25 mouse cellular contexts compared by ENCODE assay signal in the genomic region with DNA sequence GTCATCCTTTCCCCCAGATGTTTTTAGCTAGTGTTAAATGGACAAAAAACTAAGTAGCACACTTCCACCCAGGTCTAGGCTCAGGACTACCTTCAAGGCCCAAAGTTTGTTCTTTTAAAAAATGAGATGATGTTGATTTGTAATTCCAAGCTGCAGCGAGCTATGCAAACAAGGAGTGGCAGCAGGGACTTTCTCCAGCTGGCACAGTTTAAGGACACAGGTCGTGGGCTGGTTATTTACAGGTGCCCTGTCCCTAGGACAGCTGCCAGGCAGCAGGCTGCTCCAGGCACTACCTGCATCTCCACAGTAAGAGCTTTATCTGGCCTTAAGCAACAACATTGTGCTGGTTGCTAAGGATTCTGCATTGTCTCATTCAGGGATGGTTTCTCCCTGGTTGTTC. TPM values are rescaled to one million over a fixed set of nuclear protein-coding genes. Genes with fewer than 3 reads are reported as not detected.
DNase-seq lines count a peak whose midpoint lies in the region; ATAC-seq and TF ChIP-seq lines count a peak whose summit lies in the region.
"Had no signal": no experiment of that assay in that cellular context is flagged by ENCODE, and none has a peak within 500 bp of the region (broad histone marks: within the 10 kb centered on the region; RNA-seq: fewer than 3 reads in every experiment).

No protein-coding gene starts in this region.

- TF ChIP-seq EP300 in stomach, postnatal 0 days (optimal IDR thresholded peaks at IDR 0.05): no peak

- no peaks in the 10 kb centered on the region for H3K79me2 ChIP-seq in liver, adult 2 months (ENCODE audit: control insufficient read depth, insufficient read depth, low read length)

- WGBS in liver, adult 2 months: 30% methylated on average over 2 of the region's 2 CpGs
- 69% methylated on average over 2 of the region's 2 CpGs for WGBS in liver, embryonic 12.5 days (ENCODE audit: insufficient replicate concordance)
- 85% methylated on average over 2 of the region's 2 CpGs for WGBS in midbrain, embryonic 11.5 days
- 71% methylated on average over 2 of the region's 2 CpGs for WGBS in midbrain, embryonic 10.5 days
- 49% methylated on average over 2 of the region's 2 CpGs for WGBS in stomach, postnatal 0 days

- no peaks in the 10 kb centered on the region for H3K9me3 ChIP-seq in liver, embryonic 12.5 days (replicated peaks)
- no peaks in the 10 kb centered on the region for H3K9me3 ChIP-seq in midbrain, embryonic 11.5 days (ENCODE audit: control insufficient read depth, low read length)
- H3K9me3 ChIP-seq in midbrain, embryonic 10.5 days (replicated peaks): no peaks in the 10 kb centered on the region
- H3K9me3 ChIP-seq in stomach, postnatal 0 days (ENCODE audit: control insufficient read depth, low read length): no peaks in the 10 kb centered on the region
- H3K9me3 ChIP-seq: embryonic facial prominence, embryonic 13.5 days; embryonic facial prominence, embryonic 15.5 days; forebrain, embryonic 10.5 days; forebrain, embryonic 12.5 days had no signal

- no peak overlapping the region for H3K9ac ChIP-seq in liver, adult 2 months (ENCODE audit: low read depth, low read length)
- no peak overlapping the region for H3K9ac ChIP-seq in liver, embryonic 12.5 days
- H3K9ac ChIP-seq in midbrain, embryonic 11.5 days (ENCODE audit: low read length): no peak overlapping the region
- H3K9ac ChIP-seq in stomach, postnatal 0 days (ENCODE audit: low read length): no peak overlapping the region
- H3K9ac ChIP-seq: embryonic facial prominence, embryonic 13.5 days; embryonic facial prominence, embryonic 15.5 days; forebrain, embryonic 12.5 days had no signal

- no peak overlapping the region for H3K27ac ChIP-seq in liver, adult 2 months (replicated peaks; ENCODE audit: insufficient read depth, low read depth, low read length)
- H3K27ac ChIP-seq in liver, embryonic 12.5 days: no peak overlapping the region
- H3K27ac ChIP-seq in midbrain, embryonic 11.5 days (ENCODE audit: low read depth, low read length): no peak overlapping the region
- no peak overlapping the region for H3K27ac ChIP-seq in midbrain, embryonic 10.5 days (replicated peaks)
- peak overlapping the region; percentile 36; the same call in 1 of the 2 replicates for H3K27ac ChIP-seq in stomach, postnatal 0 days (replicated peaks)
- H3K27ac ChIP-seq: embryonic facial prominence, embryonic 13.5 days; embryonic facial prominence, embryonic 15.5 days; forebrain, embryonic 10.5 days; forebrain, embryonic 12.5 days had no signal

- H3K4me2 ChIP-seq in liver, embryonic 12.5 days: no peak overlapping the region
- H3K4me2 ChIP-seq in midbrain, embryonic 11.5 days: no peak overlapping the region
- no peak overlapping the region for H3K4me2 ChIP-seq in stomach, postnatal 0 days (replicated peaks; ENCODE audit: low read depth)
- H3K4me2 ChIP-seq: embryonic facial prominence, embryonic 13.5 days; embryonic facial prominence, embryonic 15.5 days; forebrain, embryonic 12.5 days had no signal

- ATAC-seq in liver, embryonic 12.5 days: no peak
- ATAC-seq in midbrain, embryonic 11.5 days (ENCODE audit: low FRiP score): no peak
- ATAC-seq in stomach, postnatal 0 days (ENCODE audit: low FRiP score, low TSS enrichment): peak; percentile 69
- ATAC-seq: forebrain, embryonic 14.5 days had no signal

- no peaks in the 10 kb centered on the region for H3K27me3 ChIP-seq in liver, adult 2 months (ENCODE audit: control insufficient read depth, insufficient read depth, low read length)
- 0 out of 2 replicates have a peak, but pooled peaks cover 3% of the 10 kb centered on the region for H3K27me3 ChIP-seq in liver, embryonic 12.5 days (replicated peaks)
- H3K27me3 ChIP-seq in midbrain, embryonic 11.5 days (ENCODE audit: control insufficient read depth, insufficient read depth, low read length): no peaks in the 10 kb centered on the region
- H3K27me3 ChIP-seq in midbrain, embryonic 10.5 days (ENCODE audit: low read depth, poor library complexity, severe bottlenecking): no peaks in the 10 kb centered on the region
- no peaks in the 10 kb centered on the region for H3K27me3 ChIP-seq in stomach, postnatal 0 days (ENCODE audit: control insufficient read depth, insufficient read depth, low read length)
- H3K27me3 ChIP-seq: embryonic facial prominence, embryonic 13.5 days; embryonic facial prominence, embryonic 15.5 days; forebrain, embryonic 12.5 days had no signal

- peaks cover 8% of the 10 kb centered on the region; the same call in 1 of the 2 replicates for H3K36me3 ChIP-seq in liver, adult 2 months (ENCODE audit: control insufficient read depth, insufficient read depth, low read length)
- peaks cover 20% of the 10 kb centered on the region for H3K36me3 ChIP-seq in liver, embryonic 12.5 days
- H3K36me3 ChIP-seq in midbrain, embryonic 11.5 days (ENCODE audit: control insufficient read depth, insufficient read depth, low read length): no peaks in the 10 kb centered on the region
- peaks cover 5% of the 10 kb centered on the region for H3K36me3 ChIP-seq in midbrain, embryonic 10.5 days
- H3K36me3 ChIP-seq in stomach, postnatal 0 days (ENCODE audit: control insufficient read depth, insufficient read depth, low read length): no peaks in the 10 kb centered on the region; the same call in 1 of the 2 replicates

- TF ChIP-seq POLR2A in liver, adult 2 months (IDR thresholded peaks at IDR 0.05; ENCODE audit: extremely low read depth, insufficient read depth, low read length): no peak

- no peak for TF ChIP-seq CTCF in liver, adult 2 months (IDR thresholded peaks at IDR 0.05; ENCODE audit: low read depth, low read length)
- TF ChIP-seq CTCF in stomach, postnatal 0 days (IDR thresholded peaks at IDR 0.05; ENCODE audit: low read depth): no peak

- H3K4me1 ChIP-seq in liver, adult 2 months (ENCODE audit: control insufficient read depth, insufficient read depth, low read length): no peaks in the 10 kb centered on the region
- 0 out of 2 replicates have a peak, but pooled peaks cover 6% of the 10 kb centered on the region for H3K4me1 ChIP-seq in liver, embryonic 12.5 days
- H3K4me1 ChIP-seq in midbrain, embryonic 11.5 days (ENCODE audit: control insufficient read depth, insufficient read depth, low read length): no peaks in the 10 kb centered on the region
- no peaks in the 10 kb centered on the region for H3K4me1 ChIP-seq in midbrain, embryonic 10.5 days
- H3K4me1 ChIP-seq in stomach, postnatal 0 days (replicated peaks; ENCODE audit: control insufficient read depth, insufficient read depth): no peaks in the 10 kb centered on the region
- H3K4me1 ChIP-seq: embryonic facial prominence, embryonic 13.5 days; embryonic facial prominence, embryonic 15.5 days; forebrain, embryonic 10.5 days; forebrain, embryonic 12.5 days had no signal

- DNase-seq in liver, adult 2 months (ENCODE audit: extremely low read depth, low read depth, low spot score): peak; percentile 81
- DNase-seq in midbrain, embryonic 11.5 days (ENCODE audit: low spot score, missing footprints): peak; percentile 39
- DNase-seq in midbrain, embryonic 10.5 days (ENCODE audit: low spot score): no peak
- DNase-seq in stomach, postnatal 0 days (ENCODE audit: low spot score): peak; percentile 55
- no peak for DNase-seq in lung, postnatal 4 days
- DNase-seq: adrenal gland, adult 2 months; adrenal gland, postnatal 10 days; adrenal gland, postnatal 25 days; cerebellum, adult 11 months; cerebellum, adult 18-20 months; cerebellum, adult 8-10 months; cerebellum, adult 9-11 months; cerebellum, postnatal 14 days; cerebellum, postnatal 36 days; embryo, embryonic 11 days had no signal

- H3K4me3 ChIP-seq in liver, adult 2 months (ENCODE audit: insufficient read depth, low read depth, low read length): no peak overlapping the region
- no peak overlapping the region for H3K4me3 ChIP-seq in liver, embryonic 12.5 days
- no peak overlapping the region for H3K4me3 ChIP-seq in midbrain, embryonic 11.5 days (ENCODE audit: low read depth, low read length)
- no peak overlapping the region for H3K4me3 ChIP-seq in midbrain, embryonic 10.5 days
- no peak overlapping the region for H3K4me3 ChIP-seq in stomach, postnatal 0 days (ENCODE audit: low read depth, low read length)
- H3K4me3 ChIP-seq: embryonic facial prominence, embryonic 13.5 days; embryonic facial prominence, embryonic 15.5 days; erythroblast, embryonic 14.5 days; forebrain, embryonic 10.5 days; forebrain, embryonic 12.5 days had no signal

RNA-seq across cellular contexts. Expression of a gene that starts 23.1 kb away (rescaled TPM):
- total RNA-seq in liver, adult 2 months (2014; rRNA removed): not detected in 2 replicates
- 0.09 and 0.13 TPM in 2 replicates for polyA plus RNA-seq in liver, adult 2 months (2012; rRNA removed)
- 2.7 and 3.1 TPM in 2 replicates for polyA plus RNA-seq in liver, embryonic 12.5 days (2016; fragmentation: Nextera tagmentation; extraction: Ambion mirVana)
- polyA plus RNA-seq in midbrain, embryonic 11.5 days (2014; fragmentation: Nextera tagmentation; extraction: Ambion mirVana): 5.5 and 6.6 TPM in 2 replicates
- 9.3 and 16.8 TPM in 2 replicates for polyA plus RNA-seq in midbrain, embryonic 10.5 days (2016; fragmentation: Nextera tagmentation; extraction: Ambion mirVana)
- polyA plus RNA-seq in stomach, postnatal 0 days (2015; fragmentation: Nextera tagmentation; extraction: Ambion mirVana): 1.3 and 1.5 TPM in 2 replicates
- total RNA-seq: common myeloid progenitor, adult 5-6 weeks; MEL had no signal
- polyA plus RNA-seq: C2C12; embryonic facial prominence, embryonic 13.5 days; erythroblast, embryonic 14.5 days had no signal

Comparison
In these comparisons a context has a peak if more than half of its experiments do, and no peak if none do; other contexts are left out.
1. DNase-seq: peak in liver, adult 2 months (single experiment), midbrain, embryonic 11.5 days (single experiment) and stomach, postnatal 0 days (single experiment); none in midbrain, embryonic 10.5 days (single experiment) and lung, postnatal 4 days (0 of 2).